Mouse (Mus musculus): ENCODE measurements around the gene Gatm.
A peak's percentile ranks its signal among the peaks of the same experiment; 100 is the strongest.

The Gatm gene

DNA sequence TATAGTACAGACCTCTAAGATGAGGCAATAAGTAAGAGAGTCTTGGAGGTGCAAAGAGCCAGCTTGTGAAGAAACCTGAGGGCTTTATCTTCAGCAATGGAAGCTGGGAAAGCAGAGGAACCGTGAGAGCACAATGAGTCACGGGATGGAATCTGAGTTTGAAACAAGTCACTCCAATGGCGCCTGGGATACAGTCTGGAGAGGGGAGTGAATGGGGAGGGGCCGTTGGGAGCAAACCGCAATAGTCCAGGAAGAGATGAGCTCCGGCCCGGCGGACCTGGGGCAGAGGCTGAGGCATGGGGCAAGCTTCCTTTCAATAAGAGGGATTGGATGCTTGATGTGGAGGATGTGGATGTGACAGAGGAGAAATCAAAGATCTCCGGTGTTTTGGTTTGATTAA, 2.3 kb downstream of the Gatm start:
- no peak for DNase-seq

DNA sequence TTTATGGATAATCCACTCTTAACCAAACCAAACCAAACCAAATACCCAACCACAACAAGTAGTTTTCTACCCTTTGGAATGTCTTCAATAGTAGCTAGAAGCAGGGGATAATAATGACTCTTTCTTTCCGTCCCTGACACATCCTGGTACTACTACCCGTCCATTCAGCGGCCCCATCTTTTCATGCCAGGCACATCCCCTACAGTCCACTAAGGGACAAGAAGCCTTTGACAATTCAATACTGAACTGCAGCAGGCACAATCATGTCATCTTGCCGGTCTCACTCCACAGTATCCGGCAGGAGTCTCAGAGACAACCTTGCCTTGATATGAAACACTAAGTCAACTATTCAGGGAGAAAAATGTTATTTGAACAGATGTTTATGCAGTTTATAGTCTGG, 5.3 kb downstream of the Gatm start:
- DNase-seq, result no peak

DNA sequence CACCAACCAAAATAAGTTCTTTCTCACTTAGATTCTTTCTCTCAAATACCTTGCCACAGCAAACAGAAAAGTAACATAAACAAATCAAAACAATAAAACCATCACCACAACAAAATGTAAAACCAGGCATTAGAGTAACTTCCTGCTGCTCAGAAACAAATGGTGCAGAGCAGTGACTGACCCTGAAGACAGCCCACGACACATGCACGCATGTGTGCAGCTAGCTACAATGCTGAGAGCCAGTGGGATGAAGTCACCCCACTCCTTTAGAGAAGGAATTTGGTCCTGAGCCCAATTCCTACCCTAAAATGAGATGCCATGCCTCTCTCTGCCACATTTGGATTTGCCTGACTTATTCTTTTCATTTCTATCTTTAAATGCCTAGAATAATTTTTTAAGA, 9.7 kb downstream of the Gatm start:
- DNase-seq, result no peak

- DNase-seq, result peak; percentile 68 to 78
Measured at GRCm38 (mm10) chr2:122599736-122600135, 11.4 kb downstream of the Gatm start.

- DNase-seq, result no peak
Measured at GRCm38 (mm10) chr2:122595461-122595860, 15.6 kb downstream of the Gatm start.

GRCm38 (mm10) chr2:122591213-122591612, 19.9 kb downstream of the Gatm start:
- no peak for DNase-seq

- no peak for DNase-seq
Measured at GRCm38 (mm10) chr2:122590351-122590750, 20.8 kb downstream of the Gatm start.

GRCm38 (mm10) chr2:122587861-122588519, 23.1 kb downstream of the Gatm start:
- no peak for DNase-seq

DNA sequence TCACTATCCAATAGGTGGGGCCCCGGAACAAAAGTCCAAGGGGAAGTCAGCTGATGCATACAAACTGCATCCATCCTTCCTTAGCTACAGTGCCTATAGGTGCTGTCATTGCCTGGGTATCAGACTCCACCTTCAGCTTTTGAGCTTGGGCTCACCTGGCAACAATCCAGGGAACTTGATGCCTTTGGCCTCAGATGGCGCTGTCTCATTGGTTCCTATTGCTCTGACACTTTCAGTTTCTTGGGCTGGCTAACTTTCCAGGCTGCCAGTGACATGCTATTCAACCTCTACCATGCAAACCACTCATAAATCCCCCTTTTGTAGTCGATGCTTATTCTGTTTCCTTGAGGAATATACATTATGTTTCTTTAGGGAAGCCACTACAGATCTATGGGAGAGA, 24.8 kb downstream of the Gatm start:
- DNase-seq, result no peak

DNA sequence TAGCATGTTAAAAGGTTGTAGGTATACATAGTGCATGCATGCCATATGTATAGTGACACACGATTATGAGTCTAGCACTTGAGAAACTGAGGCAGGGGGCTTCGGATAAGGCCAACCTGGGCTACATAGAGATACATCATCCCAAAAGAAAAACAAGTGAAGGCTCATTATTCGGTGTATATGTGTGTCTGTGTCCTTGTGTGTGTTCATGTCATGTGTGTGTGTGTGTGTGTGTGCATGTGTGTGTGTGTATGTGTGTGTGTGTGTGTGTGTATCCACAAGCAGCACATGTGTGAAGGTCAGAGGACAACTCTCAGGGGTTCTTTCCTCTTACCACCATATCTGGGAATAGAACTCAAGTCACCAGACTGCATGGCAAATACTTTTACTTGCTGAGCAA, 28.8 kb downstream of the Gatm start:
- no peak for DNase-seq

- no peak for DNase-seq
Measured at GRCm38 (mm10) chr2:122581361-122582017, 29.6 kb downstream of the Gatm start.

DNA sequence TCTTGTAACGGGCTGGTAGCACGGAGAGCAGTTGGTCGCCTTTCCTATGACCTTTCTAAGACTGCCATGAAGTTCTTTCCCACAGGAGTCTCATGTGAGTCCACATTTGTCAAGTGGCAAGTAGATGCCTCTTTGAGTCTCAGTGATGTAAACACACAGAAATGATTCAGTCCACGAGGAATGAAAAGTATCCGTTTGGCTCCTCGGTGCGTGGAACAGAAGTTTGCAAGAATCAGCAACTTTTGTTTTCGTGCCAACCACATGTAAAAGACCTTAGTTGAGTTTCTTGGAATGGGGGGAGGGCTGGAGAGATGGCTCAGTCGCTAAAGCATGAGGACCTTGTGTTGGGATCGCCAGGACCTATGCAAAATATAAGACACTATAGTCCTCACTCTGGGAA, 30.7 kb downstream of the Gatm start:
- no peak for DNase-seq

GRCm38 (mm10) chr2:122577316-122577715, 33.8 kb downstream of the Gatm start:
- DNase-seq, result no peak

GRCm38 (mm10) chr2:122576295-122576694, 34.8 kb downstream of the Gatm start:
- no peak for DNase-seq

DNA sequence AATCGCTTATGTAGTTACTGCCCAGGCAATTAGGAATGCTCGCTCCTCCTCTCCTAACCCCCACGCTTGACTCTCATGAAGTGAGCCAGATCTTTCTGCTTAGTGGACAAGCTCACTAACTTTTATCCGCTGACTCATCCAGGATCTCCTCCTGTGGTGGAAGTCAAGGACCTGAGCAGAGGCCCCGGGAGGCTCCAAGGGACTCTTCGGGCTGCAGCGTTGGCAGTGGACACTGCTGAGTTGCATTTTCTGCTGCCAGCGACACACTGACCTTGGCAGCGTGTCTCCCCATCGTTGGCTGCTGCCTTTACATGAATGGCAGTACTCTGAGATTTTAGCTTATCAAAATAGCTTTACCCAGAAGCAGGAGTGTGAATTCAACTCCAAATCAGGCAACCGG, 35.6 kb downstream of the Gatm start:
- peak; percentile 54 to 60 for DNase-seq

GRCm38 (mm10) chr2:122572438-122572837, 38.7 kb downstream of the Gatm start:
- no peak for DNase-seq

DNA sequence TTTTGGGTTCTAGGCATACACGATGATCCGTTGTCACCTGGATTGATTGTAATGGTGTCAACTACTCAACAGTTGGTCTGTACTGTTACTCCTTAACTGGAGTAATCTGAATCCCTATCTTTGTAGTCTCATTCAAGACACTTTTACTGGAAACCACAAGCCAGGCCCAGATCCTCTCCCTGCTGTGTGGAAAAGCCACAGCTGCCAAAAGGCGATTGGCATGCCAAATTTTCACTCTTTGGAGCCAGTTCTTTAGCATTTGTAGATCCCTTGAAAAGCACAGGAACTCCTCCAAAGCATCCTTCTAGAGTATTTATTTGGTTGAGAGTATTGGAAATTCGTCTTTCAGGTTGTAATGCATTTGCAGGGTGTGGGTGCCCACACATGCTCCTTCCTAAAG, 39.8 kb downstream of the Gatm start:
- DNase-seq, result peak; percentile 23 to 29

GRCm38 (mm10) chr2:122570430-122570829, 40.7 kb downstream of the Gatm start:
- DNase-seq, result no peak

- peak; percentile 61 to 79 for DNase-seq
Measured at GRCm38 (mm10) chr2:122569439-122569838, 41.7 kb downstream of the Gatm start.

DNA sequence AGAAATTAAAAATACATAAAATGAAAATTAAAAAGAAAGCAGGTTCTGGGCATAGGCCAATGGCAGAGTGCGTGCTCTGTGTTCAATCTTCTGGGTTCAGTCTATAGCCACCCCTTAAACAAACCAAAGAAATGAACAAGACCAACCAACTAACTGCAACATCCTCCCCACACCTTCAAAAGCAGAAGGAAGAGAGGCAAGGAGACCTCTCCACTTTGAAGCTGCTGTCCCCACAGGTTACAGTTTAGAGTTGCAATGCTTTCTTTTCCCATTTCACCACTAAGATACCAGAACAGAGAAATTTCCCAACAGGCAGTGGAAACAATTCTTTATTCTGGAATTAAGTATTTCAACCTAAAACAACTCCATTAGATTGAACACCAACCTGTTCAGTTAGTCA, 48.9 kb downstream of the Gatm start:
- DNase-seq, result no peak

GRCm38 (mm10) chr2:122561221-122561620, 49.9 kb downstream of the Gatm start:
- DNase-seq, result no peak

- DNase-seq, result peak in 1 of 2 experiments; percentile 41
Measured at GRCm38 (mm10) chr2:122558317-122558716, 52.8 kb downstream of the Gatm start.

Data from cerebellum, postnatal 25 days (tissue).